Mouse (Mus musculus) small intestine, adult 2 months (tissue): Measurements from ENCODE around the gene Stk35.

Source experiments
- CTCF ChIP-seq: fragments of 200-500 bp; IDR thresholded peaks from 2 replicates; pipeline ENCODE4 v1.5.1; 2012; ENCODE audit warnings: low read depth, mild to moderate bottlenecking, control low read depth, inconsistent platforms, low read length, moderate library complexity, mixed read lengths; ENCODE audit not compliant: insufficient replicate concordance, insufficient read length; ENCODE audit errors: extremely low read depth
- POLR2A ChIP-seq: fragments of 200-500 bp; IDR thresholded peaks from 2 replicates; pipeline ENCODE4 v1.6.1; 2012; ENCODE audit warnings: low read depth, mild to moderate bottlenecking, control low read depth, inconsistent platforms, low read length, moderate library complexity

GRCm38 (mm10) chr2:129863256-129863655 is 62.9 kb downstream of the Stk35 start:
- no peak for TF ChIP-seq CTCF
- no peak for TF ChIP-seq POLR2A
